Mouse (Mus musculus) testis, adult 2 months (tissue): ENCODE data around the gene Ikbke.

Experiments used
- CTCF ChIP-seq: fragments of 200-500 bp; IDR thresholded peaks from 2 replicates; pipeline ENCODE4 v1.5.1; 2012; ENCODE audit warnings: low read depth, mild to moderate bottlenecking, inconsistent platforms, low read length, moderate library complexity; ENCODE audit not compliant: control insufficient read depth, insufficient read depth, insufficient replicate concordance
- POLR2A ChIP-seq: fragments of 200-500 bp; IDR thresholded peaks from 2 replicates; pipeline ENCODE4 v1.6.1; 2012; ENCODE audit warnings: low read depth, mild to moderate bottlenecking, inconsistent platforms, low read length, moderate library complexity; ENCODE audit not compliant: control insufficient read depth

DNA sequence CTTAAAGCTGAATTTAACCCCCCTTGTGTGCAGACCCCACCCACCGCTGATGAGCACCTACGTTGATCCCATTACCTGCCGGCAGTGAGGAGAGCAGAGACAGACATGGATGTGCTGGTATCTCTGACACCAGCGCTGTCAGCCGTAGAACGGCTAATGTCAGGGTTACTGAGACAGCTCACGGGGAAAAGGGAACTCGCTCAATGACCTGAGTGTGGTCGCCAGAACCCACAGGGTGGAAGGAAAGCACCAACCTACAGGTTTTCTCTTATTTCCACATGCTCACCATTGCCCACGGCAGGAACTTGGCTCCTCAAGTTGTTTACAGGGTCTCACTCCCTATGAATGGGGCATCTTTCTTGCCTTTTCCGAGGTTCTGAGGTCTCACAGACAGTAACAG is 60.5 kb downstream of the Ikbke start:
- TF ChIP-seq CTCF: no peak
- no peak for TF ChIP-seq POLR2A
